Mouse (Mus musculus): ENCODE results near the gene Pla2g12b.

DNA sequence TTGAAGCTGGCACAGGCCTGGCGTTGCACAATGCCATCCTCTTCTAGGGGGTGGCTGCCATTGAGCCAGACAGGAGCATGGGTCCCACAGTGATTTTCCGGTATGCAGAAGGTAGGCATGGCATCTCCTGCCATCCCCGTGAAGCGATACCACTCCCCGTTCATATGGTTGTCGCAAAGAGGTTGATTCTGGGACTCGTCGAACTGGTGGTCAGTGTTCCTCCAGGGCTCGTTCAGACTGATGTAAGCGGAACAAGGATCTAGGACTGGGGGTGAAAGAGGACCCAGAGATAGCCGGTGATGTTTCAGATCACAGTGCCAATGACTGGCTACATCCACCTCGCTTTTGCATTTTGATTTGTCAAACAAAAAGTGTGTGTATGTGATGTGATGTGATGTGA, 35.2 kb downstream of the Pla2g12b start:
- TF ChIP-seq CTCF (IDR thresholded peaks at IDR 0.05; ENCODE audit: insufficient read depth, low read length) (no peak), POLR2A (IDR thresholded peaks at IDR 0.05; ENCODE audit: borderline replicate concordance, extremely low read depth, low read depth, low read length) (no peak)
